ENCODE assay signal across 10 mouse cellular contexts in genomic region chr12:8877413-8877812, GRCm38 (mm10). TPM values are rescaled to one million over a fixed set of nuclear protein-coding genes. Genes with fewer than 3 reads are reported as not detected.
A peak's percentile ranks its signal among the peaks of the same experiment; 100 is the strongest.
DNase-seq lines count a peak whose midpoint lies in the region; ATAC-seq and TF ChIP-seq lines count a peak whose summit lies in the region.
"Had no signal": no experiment of that assay in that cellular context is flagged by ENCODE, and none has a peak within 500 bp of the region (broad histone marks: within the 10 kb centered on the region; RNA-seq: fewer than 3 reads in every experiment).

No protein-coding gene starts in this region.

- H3K27me3 ChIP-seq in kidney, embryonic 15.5 days, result no peaks in the 10 kb centered on the region
- H3K27me3 ChIP-seq in small intestine, adult 2 months (ENCODE audit: control insufficient read depth, insufficient read depth, low read length), result no peaks in the 10 kb centered on the region
- no peaks in the 10 kb centered on the region for H3K27me3 ChIP-seq in neural tube, embryonic 15.5 days (replicated peaks)

- TF ChIP-seq POLR2A in small intestine, adult 2 months (IDR thresholded peaks at IDR 0.05; ENCODE audit: low read depth, low read length), result no peak

- intact Hi-C loops in heart, postnatal 25 days (cut with DNase I), result no loop called here

- H3K9ac ChIP-seq in kidney, embryonic 15.5 days, result no peak overlapping the region
- no peak overlapping the region for H3K9ac ChIP-seq in neural tube, embryonic 15.5 days (replicated peaks)

- TF ChIP-seq CTCF in small intestine, adult 2 months (IDR thresholded peaks at IDR 0.05; ENCODE audit: extremely low read depth, insufficient read length, insufficient replicate concordance, low read depth, low read length), result no peak

- H3K4me2 ChIP-seq in kidney, embryonic 15.5 days, result no peak overlapping the region
- H3K4me2 ChIP-seq in neural tube, embryonic 15.5 days, result no peak overlapping the region

- ATAC-seq in kidney, embryonic 15.5 days (replicated peaks; ENCODE audit: low FRiP score), result 0 out of 2 replicates have a peak, but pooled peaks have one; percentile 31
- no peak for ATAC-seq in neural tube, embryonic 15.5 days (ENCODE audit: low FRiP score)
- ATAC-seq in megakaryocyte-erythroid progenitor cell, adult 5-6 weeks (replicated peaks; ENCODE audit: low FRiP score, low TSS enrichment, poor library complexity, severe bottlenecking), result no peak

- no peaks in the 10 kb centered on the region for H3K9me3 ChIP-seq in kidney, embryonic 15.5 days (replicated peaks)
- no peaks in the 10 kb centered on the region for H3K9me3 ChIP-seq in neural tube, embryonic 15.5 days (replicated peaks)
- H3K9me3 ChIP-seq: megakaryocyte, embryonic 14.5 days had no signal

- H3K4me1 ChIP-seq in kidney, embryonic 15.5 days, result peaks cover 10% of the 10 kb centered on the region
- H3K4me1 ChIP-seq in small intestine, adult 2 months (ENCODE audit: control insufficient read depth, insufficient read depth, insufficient read length, low read length), result peaks cover 29% of the 10 kb centered on the region; the same call in 1 of the 2 replicates
- H3K4me1 ChIP-seq in neural tube, embryonic 15.5 days, result no peaks in the 10 kb centered on the region
- H3K4me1 ChIP-seq: megakaryocyte, embryonic 14.5 days had no signal

- DNase-seq in kidney, adult 9 months, result no peak
- peak; percentile 51 for DNase-seq in heart, adult 8-10 months (ENCODE audit: low spot score)
- DNase-seq in heart, postnatal 25 days (ENCODE audit: low spot score), result peak; percentile 47
- DNase-seq: cerebellum, postnatal 25 days; layer of hippocampus, adult 9-11 months had no signal

- H3K4me3 ChIP-seq in kidney, embryonic 15.5 days (replicated peaks), result no peak overlapping the region
- H3K4me3 ChIP-seq in small intestine, adult 2 months (ENCODE audit: low read depth, low read length), result no peak overlapping the region
- no peak overlapping the region for H3K4me3 ChIP-seq in neural tube, embryonic 15.5 days (replicated peaks)
- H3K4me3 ChIP-seq: megakaryocyte, embryonic 14.5 days had no signal

- no peaks in the 10 kb centered on the region for H3K36me3 ChIP-seq in kidney, embryonic 15.5 days
- no peaks in the 10 kb centered on the region for H3K36me3 ChIP-seq in small intestine, adult 2 months (ENCODE audit: control insufficient read depth, insufficient read depth, low read length)
- H3K36me3 ChIP-seq in neural tube, embryonic 15.5 days, result no peaks in the 10 kb centered on the region

- no peak overlapping the region for H3K27ac ChIP-seq in kidney, embryonic 15.5 days
- H3K27ac ChIP-seq in small intestine, adult 2 months (ENCODE audit: insufficient read depth, low read depth, low read length), result peak overlapping the region; percentile 89
- H3K27ac ChIP-seq in neural tube, embryonic 15.5 days (replicated peaks), result no peak overlapping the region

- 64% methylated on average over 6 of the region's 6 CpGs for WGBS in kidney, embryonic 15.5 days
- 36% methylated on average over 6 of the region's 6 CpGs for WGBS in small intestine, adult 2 months
- WGBS in neural tube, embryonic 15.5 days, result 89% methylated on average over 6 of the region's 6 CpGs

RNA-seq across cellular contexts. Expression of gene Laptm4a, which starts 44.1 kb away (rescaled TPM):
- 338 and 401 TPM in 2 replicates for polyA plus RNA-seq in kidney, embryonic 15.5 days (2015; fragmentation: Nextera tagmentation; extraction: Ambion mirVana)
- total RNA-seq in heart, adult 8-10 months (2022), result 100 to 1,000 TPM; 393 to 413 (median 400) TPM
- total RNA-seq in heart, postnatal 25 days (2021), result 100 to 1,000 TPM; 332 to 350 TPM
- polyA plus RNA-seq in small intestine, adult 2 months (2012; rRNA removed), result 49.6 and 72.5 TPM in 2 replicates
- polyA plus RNA-seq in neural tube, embryonic 15.5 days (2015; fragmentation: Nextera tagmentation; extraction: Ambion mirVana), result 197 and 217 TPM in 2 replicates
- total RNA-seq in megakaryocyte-erythroid progenitor cell, adult 5-6 weeks (2014; fragmentation: Nextera tagmentation), result 50.3 and 55.2 TPM in 2 replicates
- 104 and 135 TPM in 2 replicates for total RNA-seq in megakaryocyte-erythroid progenitor cell, adult 5-6 weeks (2017)
